Mouse (Mus musculus) embryonic facial prominence, embryonic 14.5 days (tissue): Measurements from ENCODE around the gene Pex6. TPM values are rescaled to one million over a fixed set of nuclear protein-coding genes. Genes with fewer than 3 reads are reported as not detected.
"Not testable (repeated sequence)": the region's sequence is repeated elsewhere in the genome, so short reads cannot be mapped to it uniquely, and the experiment has no call there.

ENCODE experiments used
- ATAC-seq: fragments of 200-750 bp; cut with Nextera tagmentation; 2 replicates; pipeline ENCODE4 v1.8.0; 2017; ENCODE audit warnings: low read depth, moderate number of reproducible peaks, moderate TSS enrichment
- DNase-seq: peaks from one replicate; pipeline ENCODE4 v3.0.0-alpha.2; 2015; ENCODE audit warnings: low spot score
- H3K27ac ChIP-seq: fragments of 300-500 bp; sonication (generic); replicated peaks from 2 replicates; pipeline ENCODE4 v1.5.1; 2014; ENCODE audit warnings: low read depth, mild to moderate bottlenecking, low read length, moderate library complexity
- H3K27me3 ChIP-seq: fragments of 300-500 bp; sonication (generic); replicated peaks from 2 replicates; pipeline ENCODE4 v1.6.1; 2014; ENCODE audit warnings: low read length; ENCODE audit not compliant: control insufficient read depth, insufficient read depth
- H3K36me3 ChIP-seq: fragments of 300-500 bp; sonication (generic); 2 replicates; pipeline ENCODE4 v1.6.1; 2014; ENCODE audit warnings: low read length, mixed read lengths; ENCODE audit not compliant: control insufficient read depth, insufficient read depth
- H3K4me1 ChIP-seq: fragments of 300-500 bp; sonication (generic); 2 replicates; pipeline ENCODE4 v1.6.1; 2014; ENCODE audit warnings: antibody characterized with exemption, low read length; ENCODE audit not compliant: control insufficient read depth, insufficient read depth
- H3K4me2 ChIP-seq: fragments of 300-500 bp; sonication (generic); 2 replicates; pipeline ENCODE4 v1.6.1; 2014; ENCODE audit warnings: low read depth, mild to moderate bottlenecking, low read length, moderate library complexity, mixed read lengths
- H3K4me3 ChIP-seq: fragments of 300-500 bp; sonication (generic); 2 replicates; pipeline ENCODE4 v1.5.1; 2014; ENCODE audit warnings: low read depth, mild to moderate bottlenecking, low read length
- H3K9ac ChIP-seq: fragments of 300-500 bp; sonication (generic); 2 replicates; pipeline ENCODE4 v1.6.1; 2014; ENCODE audit warnings: low read depth, mild to moderate bottlenecking, low read length, moderate library complexity, mixed read lengths
- H3K9me3 ChIP-seq: fragments of 300-500 bp; sonication (generic); 2 replicates; pipeline ENCODE4 v1.6.1; 2016; ENCODE audit warnings: low read length; ENCODE audit not compliant: control insufficient read depth
- WGBS: fragments of 180-500 bp; shearing (Covaris S2); extraction: QIAGEN DNeasy Blood & Tissue Kit; methylation state at CpG from one replicate; pipeline ENCODE4 v1.1.7; 2014; 5-methylcytosine and 5-hydroxymethylcytosine counted together
- polyA plus RNA-seq: library from polyadenylated mRNA; unstranded; fragments of >200 nt; fragmentation: Nextera tagmentation; extraction: Ambion mirVana; gene quantifications from 2 replicates; pipeline ENCODE4 v1.2.1, GENCODE M21; 2014

The Pex6 gene
- polyA plus RNA-seq, 1 experiment from 2014 or later = 22.2 TPM

- Histone ChIP-seq H3K9me3 (no peaks in the 10 kb centered on the region), H3K9ac (peak overlapping the region; percentile 78), H3K36me3 (peaks cover 4% of the 10 kb centered on the region; the same call in 1 of the 2 replicates), H3K27me3 (no peaks in the 10 kb centered on the region), H3K4me3 (peak overlapping the region; percentile 74), H3K4me2 (peak overlapping the region; percentile 80), H3K4me1 (peaks cover 9% of the 10 kb centered on the region; the same call in 1 of the 2 replicates), H3K27ac (peak overlapping the region; percentile 77)
- DNase-seq = peak; percentile 71
- 19% methylated on average over 16 of the region's 16 CpGs for WGBS
- peak; percentile 16 for ATAC-seq
Observed at GRCm38 (mm10) chr17:46751056-46751793, 40.0 kb downstream of the Pex6 start.

GRCm38 (mm10) chr17:46751794-46752556, 40.7 kb downstream of the Pex6 start, which contains the start of gene Cnpy3:
TSS of gene Cnpy3 (minus strand) at chr17:46752214.
- peak within 1 kb of the TSS; percentile 74 for H3K4me3 ChIP-seq
- H3K9ac ChIP-seq = peak within 1 kb of the TSS; percentile 78
- H3K36me3 ChIP-seq = no peaks in the 10 kb centered on the region
- H3K4me1 ChIP-seq = peaks cover 9% of the 10 kb centered on the region; the same call in 1 of the 2 replicates
- DNase-seq = peak; percentile 100
- H3K4me2 ChIP-seq = peak within 1 kb of the TSS; percentile 80
- ATAC-seq = peak; percentile 99
- H3K27me3 ChIP-seq = no peaks in the 10 kb centered on the region
- under 1% methylated on average over 34 of the region's 58 CpGs for WGBS
- peak within 1 kb of the TSS; percentile 77 for H3K27ac ChIP-seq
- no peaks in the 10 kb centered on the region for H3K9me3 ChIP-seq

GRCm38 (mm10) chr17:46758753-46759152, 47.5 kb downstream of the Pex6 start:
- no peak for ATAC-seq
- H3K27me3 ChIP-seq = no peaks in the 10 kb centered on the region
- no peaks in the 10 kb centered on the region for H3K36me3 ChIP-seq
- no peak for DNase-seq
- no peaks in the 10 kb centered on the region for H3K4me1 ChIP-seq
- H3K9ac ChIP-seq = no peak overlapping the region; the same call in 1 of the 2 replicates
- H3K9me3 ChIP-seq = no peaks in the 10 kb centered on the region
- H3K4me3 ChIP-seq = no peak overlapping the region
- WGBS = 72% methylated on average over 12 of the region's 12 CpGs
- H3K27ac ChIP-seq = no peak overlapping the region
- H3K4me2 ChIP-seq = no peak overlapping the region

GRCm38 (mm10) chr17:46763544-46763943, 52.3 kb downstream of the Pex6 start, which contains the start of gene Ptcra:
TSS of gene Ptcra (minus strand) at chr17:46763712.
- H3K9me3 ChIP-seq = no peaks in the 10 kb centered on the region
- H3K27ac ChIP-seq = no peak within 1 kb of the TSS
- H3K4me1 ChIP-seq = no peaks in the 10 kb centered on the region
- H3K27me3 ChIP-seq = no peaks in the 10 kb centered on the region
- no peak within 1 kb of the TSS for H3K4me2 ChIP-seq
- H3K36me3 ChIP-seq = no peaks in the 10 kb centered on the region
- H3K9ac ChIP-seq = no peak within 1 kb of the TSS
- no peak within 1 kb of the TSS for H3K4me3 ChIP-seq
- DNase-seq (no peak), ATAC-seq (no peak)
- whole genome bisulfite sequencing = 80% methylated on average over 1 of the region's 2 CpGs

- H3K9ac ChIP-seq, H3K4me3 ChIP-seq, H3K27ac ChIP-seq, DNase-seq, H3K4me2 ChIP-seq, H3K36me3 ChIP-seq, ATAC-seq, H3K27me3 ChIP-seq, H3K9me3 ChIP-seq, H3K4me1 ChIP-seq: not testable (repeated sequence)
- 59% methylated on average over 8 of the region's 9 CpGs for WGBS
Observed at GRCm38 (mm10) chr17:46764916-46765315, 53.7 kb downstream of the Pex6 start.

- Histone ChIP-seq H3K4me3 (no peak overlapping the region), H3K9ac (peak overlapping the region; percentile 34; the same call in 1 of the 2 replicates), H3K27me3 (no peaks in the 10 kb centered on the region), H3K27ac (no peak overlapping the region), H3K9me3 (no peaks in the 10 kb centered on the region), H3K4me1 (no peaks in the 10 kb centered on the region), H3K4me2 (no peak overlapping the region), H3K36me3 (no peaks in the 10 kb centered on the region)
- 53% methylated on average over 7 of the region's 8 CpGs for WGBS
- ATAC-seq (no peak), DNase-seq (no peak)
Observed at GRCm38 (mm10) chr17:46767868-46768267, 56.6 kb downstream of the Pex6 start.

GRCm38 (mm10) chr17:46770546-46770945, 59.3 kb downstream of the Pex6 start:
- Histone ChIP-seq H3K27me3 (no peaks in the 10 kb centered on the region), H3K4me3 (no peak overlapping the region), H3K9me3 (no peaks in the 10 kb centered on the region), H3K4me1 (no peaks in the 10 kb centered on the region), H3K9ac (no peak overlapping the region), H3K4me2 (no peak overlapping the region), H3K27ac (no peak overlapping the region), H3K36me3 (peaks cover 12% of the 10 kb centered on the region)
- DNase-seq (no peak), ATAC-seq (no peak)
- 84% methylated on average over 11 of the region's 11 CpGs for WGBS

GRCm38 (mm10) chr17:46771025-46771424, 59.8 kb downstream of the Pex6 start:
- peaks cover 16% of the 10 kb centered on the region for H3K36me3 ChIP-seq
- no peak overlapping the region for H3K27ac ChIP-seq
- no peak for DNase-seq
- no peak overlapping the region for H3K9ac ChIP-seq
- no peak overlapping the region for H3K4me3 ChIP-seq
- WGBS = 77% methylated on average over 4 of the region's 4 CpGs
- no peak overlapping the region for H3K4me2 ChIP-seq
- ATAC-seq = no peak
- H3K4me1 ChIP-seq = no peaks in the 10 kb centered on the region
- no peaks in the 10 kb centered on the region for H3K9me3 ChIP-seq
- no peaks in the 10 kb centered on the region for H3K27me3 ChIP-seq
